Mouse (Mus musculus) embryonic facial prominence, embryonic 14.5 days (tissue): ENCODE results near the gene F13b. TPM values are rescaled to one million over a fixed set of nuclear protein-coding genes. Genes with fewer than 3 reads are reported as not detected.

Experiments
- ATAC-seq: fragments of 200-750 bp; cut with Nextera tagmentation; 2 replicates; pipeline ENCODE4 v1.8.0; 2017; ENCODE audit warnings: low read depth, moderate number of reproducible peaks, moderate TSS enrichment
- DNase-seq: peaks from one replicate; pipeline ENCODE4 v3.0.0-alpha.2; 2015; ENCODE audit warnings: low spot score
- H3K27ac ChIP-seq: fragments of 300-500 bp; sonication (generic); replicated peaks from 2 replicates; pipeline ENCODE4 v1.5.1; 2014; ENCODE audit warnings: low read depth, mild to moderate bottlenecking, low read length, moderate library complexity
- H3K27me3 ChIP-seq: fragments of 300-500 bp; sonication (generic); replicated peaks from 2 replicates; pipeline ENCODE4 v1.6.1; 2014; ENCODE audit warnings: low read length; ENCODE audit not compliant: control insufficient read depth, insufficient read depth
- H3K36me3 ChIP-seq: fragments of 300-500 bp; sonication (generic); 2 replicates; pipeline ENCODE4 v1.6.1; 2014; ENCODE audit warnings: low read length, mixed read lengths; ENCODE audit not compliant: control insufficient read depth, insufficient read depth
- H3K4me1 ChIP-seq: fragments of 300-500 bp; sonication (generic); 2 replicates; pipeline ENCODE4 v1.6.1; 2014; ENCODE audit warnings: antibody characterized with exemption, low read length; ENCODE audit not compliant: control insufficient read depth, insufficient read depth
- H3K4me2 ChIP-seq: fragments of 300-500 bp; sonication (generic); 2 replicates; pipeline ENCODE4 v1.6.1; 2014; ENCODE audit warnings: low read depth, mild to moderate bottlenecking, low read length, moderate library complexity, mixed read lengths
- H3K4me3 ChIP-seq: fragments of 300-500 bp; sonication (generic); 2 replicates; pipeline ENCODE4 v1.5.1; 2014; ENCODE audit warnings: low read depth, mild to moderate bottlenecking, low read length
- H3K9ac ChIP-seq: fragments of 300-500 bp; sonication (generic); 2 replicates; pipeline ENCODE4 v1.6.1; 2014; ENCODE audit warnings: low read depth, mild to moderate bottlenecking, low read length, moderate library complexity, mixed read lengths
- H3K9me3 ChIP-seq: fragments of 300-500 bp; sonication (generic); 2 replicates; pipeline ENCODE4 v1.6.1; 2016; ENCODE audit warnings: low read length; ENCODE audit not compliant: control insufficient read depth
- WGBS: fragments of 180-500 bp; shearing (Covaris S2); extraction: QIAGEN DNeasy Blood & Tissue Kit; methylation state at CpG from one replicate; pipeline ENCODE4 v1.1.7; 2014; 5-methylcytosine and 5-hydroxymethylcytosine counted together
- polyA plus RNA-seq: library from polyadenylated mRNA; unstranded; fragments of >200 nt; fragmentation: Nextera tagmentation; extraction: Ambion mirVana; gene quantifications from 2 replicates; pipeline ENCODE4 v1.2.1, GENCODE M21; 2014

The F13b gene
- not detected in 2 replicates for polyA plus RNA-seq

GRCm38 (mm10) chr1:139501258-139501752 lies at the start of gene F13b:
Gene F13b (plus strand): TSS chr1:139501702.
- Histone ChIP-seq H3K36me3 (no peaks in the 10 kb centered on the region), H3K9me3 (no peaks in the 10 kb centered on the region), H3K4me3 (no peak within 1 kb of the TSS), H3K27me3 (no peaks in the 10 kb centered on the region), H3K27ac (no peak within 1 kb of the TSS), H3K9ac (no peak within 1 kb of the TSS), H3K4me1 (no peaks in the 10 kb centered on the region), H3K4me2 (no peak within 1 kb of the TSS)
- ATAC-seq (no peak), DNase-seq (no peak)
- 88% methylated on average over 3 of the region's 3 CpGs for WGBS

DNA sequence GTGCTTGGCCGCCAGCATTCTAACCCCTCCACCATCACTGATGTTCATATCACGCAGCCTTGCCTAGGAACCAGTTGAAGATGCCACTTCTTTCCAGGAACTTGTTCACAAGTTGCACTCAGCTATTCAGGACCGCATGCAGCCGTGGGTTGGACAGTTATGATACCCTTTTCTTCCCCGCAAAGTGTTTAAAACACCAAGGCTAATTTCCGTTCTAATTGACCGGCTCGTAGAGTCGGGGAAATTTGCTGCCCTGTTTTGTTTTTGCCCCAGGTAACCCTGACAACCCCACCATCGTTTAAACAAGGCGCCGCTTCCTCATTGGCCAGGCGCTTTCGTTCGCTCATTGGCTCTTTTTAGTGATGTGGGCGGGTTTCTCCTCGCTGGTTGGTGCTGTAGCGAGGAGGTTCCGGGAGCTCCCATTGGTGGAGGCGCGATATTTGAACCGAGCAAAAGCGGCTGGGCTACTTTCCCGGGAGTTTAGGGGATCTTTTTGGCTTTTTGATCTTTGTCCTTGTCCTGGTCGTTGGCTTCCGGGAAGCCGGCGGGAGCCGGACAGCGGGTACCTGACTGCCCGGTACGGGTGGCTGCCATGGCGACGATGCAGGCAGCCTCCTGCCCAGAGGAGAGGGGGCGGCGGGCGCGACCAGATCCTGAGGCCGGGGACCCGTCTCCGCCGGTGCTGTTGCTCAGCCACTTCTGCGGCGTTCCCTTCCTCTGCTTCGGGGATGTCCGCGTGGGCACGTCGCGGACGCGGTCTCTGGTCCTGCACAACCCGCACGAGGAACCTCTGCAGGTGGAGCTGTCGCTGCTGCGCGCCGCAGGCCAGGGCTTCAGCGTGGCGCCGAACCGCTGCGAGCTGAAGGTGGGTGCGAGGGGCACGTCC lies 46.9 kb upstream of the F13b start, which contains the start of gene Aspm:
TSS of gene Aspm (plus strand) at position 433 of the 886 bp plus-strand sequence.
- Histone ChIP-seq H3K27ac (peak within 1 kb of the TSS; percentile 8; the same call in 1 of the 2 replicates), H3K4me1 (peaks cover 8% of the 10 kb centered on the region), H3K9me3 (no peaks in the 10 kb centered on the region), H3K4me2 (peak within 1 kb of the TSS; percentile 89), H3K9ac (peak within 1 kb of the TSS; percentile 76), H3K4me3 (peak within 1 kb of the TSS; percentile 83), H3K27me3 (no peaks in the 10 kb centered on the region), H3K36me3 (peaks cover 16% of the 10 kb centered on the region; the same call in 1 of the 2 replicates)
- ATAC-seq (peak; percentile 99), DNase-seq (peak; percentile 98)
- under 1% methylated on average over 51 of the region's 65 CpGs for WGBS

DNA sequence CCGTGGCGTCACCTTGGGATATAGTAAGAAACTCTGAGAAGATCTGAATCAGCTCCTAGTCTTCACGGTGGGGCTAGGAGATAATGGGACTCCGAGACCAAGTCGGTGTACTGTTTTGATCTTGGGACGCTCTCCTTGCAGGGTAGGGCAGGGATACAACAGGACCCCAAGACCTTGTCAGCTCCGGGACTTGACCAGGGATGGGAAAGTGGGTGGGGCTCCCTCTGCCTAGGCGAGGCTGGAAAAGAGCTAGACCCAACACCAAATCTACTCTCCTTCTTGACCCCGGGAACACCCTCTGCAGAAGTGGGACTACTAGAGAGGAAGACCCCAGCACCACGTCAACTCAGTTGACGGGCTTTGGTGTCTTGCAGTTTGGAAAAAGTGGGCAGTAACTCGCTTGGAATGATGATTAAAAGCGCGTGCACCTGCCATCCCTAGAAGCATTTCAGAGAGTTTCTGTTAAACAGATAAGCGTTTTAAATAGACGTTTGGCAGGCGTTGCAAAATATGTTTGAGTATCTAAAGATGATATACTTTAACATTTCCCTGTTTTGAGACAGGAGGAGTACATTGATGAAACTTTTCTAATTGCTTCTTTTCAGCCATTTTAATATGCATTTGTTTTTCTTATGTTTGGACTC lies 46.2 kb upstream of the F13b start:
- Histone ChIP-seq H3K27me3 (no peaks in the 10 kb centered on the region), H3K9me3 (no peaks in the 10 kb centered on the region), H3K4me3 (peak overlapping the region; percentile 83), H3K4me2 (peak overlapping the region; percentile 89), H3K4me1 (peaks cover 8% of the 10 kb centered on the region), H3K36me3 (peaks cover 19% of the 10 kb centered on the region; the same call in 1 of the 2 replicates), H3K9ac (peak overlapping the region; percentile 76), H3K27ac (peak overlapping the region; percentile 8; the same call in 1 of the 2 replicates)
- WGBS = 2% methylated on average over 17 of the region's 17 CpGs
- DNase-seq = peak; percentile 4
- peak; percentile 15 for ATAC-seq

- no peak overlapping the region for H3K9ac ChIP-seq
- H3K4me3 ChIP-seq = no peak overlapping the region
- no peak for ATAC-seq
- H3K4me1 ChIP-seq = peaks cover 5% of the 10 kb centered on the region
- no peaks in the 10 kb centered on the region for H3K9me3 ChIP-seq
- no peak for DNase-seq
- no peak overlapping the region for H3K27ac ChIP-seq
- no peaks in the 10 kb centered on the region for H3K27me3 ChIP-seq
- peaks cover 58% of the 10 kb centered on the region for H3K36me3 ChIP-seq
- H3K4me2 ChIP-seq = no peak overlapping the region
- WGBS = 76% methylated on average over 5 of the region's 5 CpGs
Observed at GRCm38 (mm10) chr1:139460807-139461206, 40.7 kb upstream of the F13b start.

GRCm38 (mm10) chr1:139465936-139466335 lies 35.6 kb upstream of the F13b start:
- H3K27me3 ChIP-seq = no peaks in the 10 kb centered on the region
- H3K36me3 ChIP-seq = peaks cover 67% of the 10 kb centered on the region

GRCm38 (mm10) chr1:139478898-139479297 lies 22.6 kb upstream of the F13b start:
- 89% methylated on average over 11 of the region's 11 CpGs for WGBS
- peaks cover 80% of the 10 kb centered on the region for H3K36me3 ChIP-seq
- H3K4me1 ChIP-seq = no peaks in the 10 kb centered on the region

More at GRCm38 (mm10) chr1:139465936-139466335, 35.6 kb upstream of the F13b start:
- Histone ChIP-seq H3K4me3 (no peak overlapping the region), H3K4me2 (no peak overlapping the region), H3K27ac (no peak overlapping the region), H3K9me3 (no peaks in the 10 kb centered on the region), H3K4me1 (no peaks in the 10 kb centered on the region), H3K9ac (no peak overlapping the region)
- ATAC-seq (no peak), DNase-seq (no peak)
- WGBS = 91% methylated on average over 11 of the region's 11 CpGs

DNA sequence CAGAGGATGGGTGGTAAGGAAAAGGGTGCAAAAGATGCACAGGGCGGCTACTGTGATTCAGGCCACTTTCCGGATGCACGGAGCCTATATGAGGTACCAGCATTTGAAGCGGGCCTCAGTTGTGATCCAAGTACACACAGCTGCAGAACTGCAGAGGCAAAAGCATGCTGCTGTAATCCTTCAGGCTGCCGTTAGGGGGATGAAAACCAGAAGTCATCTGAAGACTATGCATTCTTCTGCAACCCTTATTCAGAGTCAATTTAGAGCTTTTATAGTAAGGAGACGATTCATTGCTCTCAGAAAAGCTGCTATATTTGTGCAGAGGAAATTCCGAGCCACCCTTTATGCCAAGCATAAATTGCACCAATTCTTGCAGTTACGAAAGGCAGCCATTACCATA lies 21.3 kb upstream of the F13b start:
- WGBS = 92% methylated on average over 8 of the region's 8 CpGs
- Histone ChIP-seq H3K36me3 (peaks cover 70% of the 10 kb centered on the region), H3K27me3 (no peaks in the 10 kb centered on the region), H3K9ac (no peak overlapping the region), H3K4me1 (no peaks in the 10 kb centered on the region), H3K9me3 (no peaks in the 10 kb centered on the region), H3K27ac (no peak overlapping the region), H3K4me3 (no peak overlapping the region), H3K4me2 (no peak overlapping the region)
- ATAC-seq = no peak
- DNase-seq = no peak

More at GRCm38 (mm10) chr1:139478898-139479297, 22.6 kb upstream of the F13b start:
- no peak overlapping the region for H3K4me3 ChIP-seq
- ATAC-seq (no peak), DNase-seq (no peak)
- no peak overlapping the region for H3K9ac ChIP-seq
- H3K27ac ChIP-seq = no peak overlapping the region
- no peaks in the 10 kb centered on the region for H3K9me3 ChIP-seq
- no peak overlapping the region for H3K4me2 ChIP-seq
- no peaks in the 10 kb centered on the region for H3K27me3 ChIP-seq

DNA sequence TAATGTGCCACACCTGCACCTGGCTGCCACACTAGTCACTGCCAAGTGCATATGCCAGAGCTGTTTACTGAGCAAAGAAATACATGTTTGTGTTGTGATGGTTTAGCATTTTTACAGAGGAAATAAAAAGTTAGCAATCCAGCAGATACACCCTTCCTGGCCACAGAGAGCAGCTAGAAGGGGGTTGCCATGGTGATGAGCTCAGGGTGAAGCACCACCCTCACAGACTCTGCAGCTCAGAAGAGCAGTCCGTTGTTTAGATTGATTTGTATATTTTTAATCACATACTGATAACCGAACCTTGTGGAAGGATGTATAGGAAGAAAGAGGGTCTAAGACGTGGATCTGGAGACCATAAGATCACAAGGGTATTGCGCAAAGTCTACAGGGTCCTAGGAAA lies 20.4 kb upstream of the F13b start:
- H3K4me3 ChIP-seq = no peak overlapping the region
- no peaks in the 10 kb centered on the region for H3K4me1 ChIP-seq
- H3K36me3 ChIP-seq = peaks cover 68% of the 10 kb centered on the region
- no peaks in the 10 kb centered on the region for H3K27me3 ChIP-seq
- WGBS = 89% methylated on average over 4 of the region's 4 CpGs
- H3K9ac ChIP-seq = no peak overlapping the region
- no peaks in the 10 kb centered on the region for H3K9me3 ChIP-seq
- no peak for DNase-seq
- no peak for ATAC-seq
- H3K27ac ChIP-seq = no peak overlapping the region
- no peak overlapping the region for H3K4me2 ChIP-seq
